Mouse (Mus musculus) frontal cortex, postnatal 14 days (tissue): ENCODE data around the gene Hhipl1.
A peak's percentile ranks its signal among the peaks of the same experiment; 100 is the strongest.

Experiments used
- DNase-seq, 2 experiments: peaks; one replicate each; pipeline ENCODE4 v3.0.0; 2022; ENCODE audit warnings: low spot score in 2 of 2

Gene Hhipl1

GRCm38 (mm10) chr12:108278221-108278918 is 27.7 kb upstream of the Hhipl1 start:
- DNase-seq = no peak

- DNase-seq = no peak
Measured at GRCm38 (mm10) chr12:108284455-108285224, 21.4 kb upstream of the Hhipl1 start.

- DNase-seq = no peak
Measured at GRCm38 (mm10) chr12:108285225-108286011, 20.7 kb upstream of the Hhipl1 start.

GRCm38 (mm10) chr12:108286381-108286780 is 19.7 kb upstream of the Hhipl1 start:
- no peak for DNase-seq

- no peak for DNase-seq
Measured at GRCm38 (mm10) chr12:108287011-108287410, 19.1 kb upstream of the Hhipl1 start.

GRCm38 (mm10) chr12:108288127-108288880 is 17.8 kb upstream of the Hhipl1 start:
- DNase-seq = no peak

GRCm38 (mm10) chr12:108292419-108292818 is 13.7 kb upstream of the Hhipl1 start:
- no peak for DNase-seq

- peak in 1 of 2 experiments; percentile 57 for DNase-seq
Measured at GRCm38 (mm10) chr12:108292957-108293356, 13.1 kb upstream of the Hhipl1 start.

- no peak for DNase-seq
Measured at GRCm38 (mm10) chr12:108294620-108295019, 11.4 kb upstream of the Hhipl1 start.

GRCm38 (mm10) chr12:108297033-108297432 is 9.0 kb upstream of the Hhipl1 start:
- DNase-seq = no peak

GRCm38 (mm10) chr12:108301006-108301405 is 5.1 kb upstream of the Hhipl1 start:
- no peak for DNase-seq

- no peak for DNase-seq
Measured at GRCm38 (mm10) chr12:108303778-108304365, 2.2 kb upstream of the Hhipl1 start.

- DNase-seq = no peak
Measured at GRCm38 (mm10) chr12:108305172-108305571, 898 bp upstream of the Hhipl1 start.

- no peak for DNase-seq
Measured at GRCm38 (mm10) chr12:108307553-108307952, 1.5 kb downstream of the Hhipl1 start.

GRCm38 (mm10) chr12:108308363-108308856 is 2.3 kb downstream of the Hhipl1 start:
- no peak for DNase-seq

GRCm38 (mm10) chr12:108309116-108309794 is 3.2 kb downstream of the Hhipl1 start:
- DNase-seq = no peak

GRCm38 (mm10) chr12:108310041-108310440 is 4.0 kb downstream of the Hhipl1 start:
- DNase-seq = no peak

- DNase-seq = no peak
Measured at GRCm38 (mm10) chr12:108310456-108311027, 4.5 kb downstream of the Hhipl1 start.

- no peak for DNase-seq
Measured at GRCm38 (mm10) chr12:108311741-108312290, 5.7 kb downstream of the Hhipl1 start.

- no peak for DNase-seq
Measured at GRCm38 (mm10) chr12:108312432-108312851, 6.4 kb downstream of the Hhipl1 start.
